Mouse (Mus musculus): ENCODE data around the gene Rtn4rl1. TPM values are rescaled to one million over a fixed set of nuclear protein-coding genes. Genes with fewer than 3 reads are reported as not detected.
"Not testable (repeated sequence)": the region's sequence is repeated elsewhere in the genome, so short reads cannot be mapped to it uniquely, and the experiment has no call there.

Gene Rtn4rl1
- total and polyA plus RNA-seq, 3 experiments: 7.5 to 9.4 (median 8.4) TPM

- H3K4me3 ChIP-seq: no peak overlapping the region
- TF ChIP-seq EP300 (IDR thresholded peaks at IDR 0.05; ENCODE audit: insufficient read depth, low read depth, low read length): no peak
- TF ChIP-seq POLR2A (IDR thresholded peaks at IDR 0.05; ENCODE audit: insufficient read depth, low read depth, low read length): no peak
- no peak for TF ChIP-seq CTCF (IDR thresholded peaks at IDR 0.05)
- peaks cover 2% of the 10 kb centered on the region; the same call in 1 of the 2 replicates for H3K4me1 ChIP-seq (ENCODE audit: control insufficient read depth, insufficient read depth, low read length)
- H3K79me2 ChIP-seq (replicated peaks; ENCODE audit: control insufficient read depth, insufficient read depth, low read length): no peaks in the 10 kb centered on the region
- no peak for DNase-seq
- no peak overlapping the region; the same call in 1 of the 2 replicates for H3K9ac ChIP-seq (ENCODE audit: low read depth, low read length)
- 30% methylated on average over 25 of the region's 25 CpGs for WGBS
- intact Hi-C loops (cut with DNase I): loop anchor here (1.0 to 2.0 kb wide), 4 partner anchors 37 to 345 kb away; partner anchors contain the start of gene Ovca2
- no peaks in the 10 kb centered on the region for H3K27me3 ChIP-seq (ENCODE audit: control insufficient read depth, insufficient read depth, low read length)
- H3K36me3 ChIP-seq (ENCODE audit: control insufficient read depth, insufficient read depth, low read length): no peaks in the 10 kb centered on the region
- no peak overlapping the region; the same call in 1 of the 2 replicates for H3K27ac ChIP-seq
Measured at GRCm38 (mm10) chr11:75291389-75292215, 98.0 kb downstream of the Rtn4rl1 start.

DNA sequence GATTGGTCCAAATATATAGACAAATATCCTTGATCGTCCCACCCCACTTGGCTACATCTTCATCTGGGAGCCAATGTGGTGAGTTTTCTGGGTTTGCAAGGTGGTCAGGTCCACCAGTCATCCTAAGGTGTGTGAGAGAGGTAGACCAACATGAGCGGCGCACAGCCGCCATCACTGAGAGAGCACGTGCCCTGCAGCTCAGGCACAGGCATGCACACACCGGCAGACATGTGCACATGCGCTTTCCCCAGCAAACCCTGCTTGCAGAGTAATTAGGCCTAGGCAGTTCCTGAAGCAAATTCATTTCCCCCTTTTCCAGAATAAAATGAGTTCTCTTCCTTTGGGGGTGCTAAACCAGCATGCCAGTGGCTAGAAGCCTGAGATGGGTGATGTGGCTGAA, 98.7 kb downstream of the Rtn4rl1 start:
- TF ChIP-seq EP300 (IDR thresholded peaks at IDR 0.05; ENCODE audit: insufficient read depth, low read depth, low read length) (no peak), POLR2A (IDR thresholded peaks at IDR 0.05; ENCODE audit: insufficient read depth, low read depth, low read length) (no peak)
- H3K4me1 ChIP-seq (ENCODE audit: control insufficient read depth, insufficient read depth, low read length): peaks cover 2% of the 10 kb centered on the region; the same call in 1 of the 2 replicates
- intact Hi-C loops (cut with DNase I): no loop called here
- H3K9ac ChIP-seq (ENCODE audit: low read depth, low read length): no peak overlapping the region
- no peaks in the 10 kb centered on the region for H3K36me3 ChIP-seq (ENCODE audit: control insufficient read depth, insufficient read depth, low read length)
- no peak overlapping the region for H3K4me3 ChIP-seq
- no peaks in the 10 kb centered on the region for H3K27me3 ChIP-seq (ENCODE audit: control insufficient read depth, insufficient read depth, low read length)
- WGBS: 90% methylated on average over 7 of the region's 7 CpGs
- no peak for DNase-seq
- no peaks in the 10 kb centered on the region for H3K79me2 ChIP-seq (replicated peaks; ENCODE audit: control insufficient read depth, insufficient read depth, low read length)
- no peak overlapping the region for H3K27ac ChIP-seq

DNA sequence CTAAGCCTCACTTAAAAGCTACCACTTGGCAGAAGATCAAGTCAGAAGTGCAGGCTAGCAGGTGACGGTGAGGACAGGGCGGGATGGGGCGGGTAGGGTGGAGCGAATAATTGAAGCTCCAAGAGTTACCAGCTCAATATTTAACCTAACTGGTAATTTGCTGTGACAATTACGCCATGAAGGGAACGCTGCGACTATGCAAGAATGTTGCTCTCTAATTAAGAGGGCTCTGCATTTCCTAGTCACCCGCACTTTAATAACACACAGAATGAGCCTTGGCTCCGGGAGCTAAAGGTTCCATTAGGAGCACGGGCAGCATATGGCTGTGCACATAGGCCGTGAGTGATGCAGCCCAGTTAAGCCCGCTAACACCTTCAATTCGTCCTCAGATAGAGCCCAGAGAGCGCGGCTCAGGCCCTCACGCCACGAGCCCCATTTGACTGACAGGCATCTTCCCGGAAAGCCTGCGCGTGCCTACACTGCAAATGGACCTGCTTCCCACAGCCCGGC, 100.3 kb downstream of the Rtn4rl1 start:
- 43% methylated on average over 21 of the region's 21 CpGs for WGBS
- intact Hi-C loops (cut with DNase I): no loop called here
- peaks cover 2% of the 10 kb centered on the region; the same call in 1 of the 2 replicates for H3K4me1 ChIP-seq (ENCODE audit: control insufficient read depth, insufficient read depth, low read length)

GRCm38 (mm10) chr11:75294862-75295261, 101.3 kb downstream of the Rtn4rl1 start:
- Histone ChIP-seq H3K27ac (peak overlapping the region; percentile 69), H3K4me3 (no peak overlapping the region), H3K9ac (ENCODE audit: low read depth, low read length) (no peak overlapping the region), H3K4me1 (ENCODE audit: control insufficient read depth, insufficient read depth, low read length) (peaks cover 2% of the 10 kb centered on the region; the same call in 1 of the 2 replicates), H3K79me2 (replicated peaks; ENCODE audit: control insufficient read depth, insufficient read depth, low read length) (no peaks in the 10 kb centered on the region), H3K36me3 (ENCODE audit: control insufficient read depth, insufficient read depth, low read length) (no peaks in the 10 kb centered on the region; the same call in 1 of the 2 replicates), H3K27me3 (ENCODE audit: control insufficient read depth, insufficient read depth, low read length) (no peaks in the 10 kb centered on the region)
- TF ChIP-seq CTCF (IDR thresholded peaks at IDR 0.05) (no peak), POLR2A (IDR thresholded peaks at IDR 0.05; ENCODE audit: insufficient read depth, low read depth, low read length) (no peak), EP300 (IDR thresholded peaks at IDR 0.05; ENCODE audit: insufficient read depth, low read depth, low read length) (0 out of 2 replicates have a peak, but pooled peaks have one; percentile 26)
- DNase-seq: peak in 1 of 2 experiments; percentile 55
- 35% methylated on average over 9 of the region's 9 CpGs for WGBS
- intact Hi-C loops (cut with DNase I): no loop called here

More for the DNA sequence above, 100.3 kb downstream of the Rtn4rl1 start:
- DNase-seq: no peak
- H3K79me2 ChIP-seq (replicated peaks; ENCODE audit: control insufficient read depth, insufficient read depth, low read length): no peaks in the 10 kb centered on the region
- H3K4me3 ChIP-seq: no peak overlapping the region
- peak overlapping the region; percentile 14 for H3K9ac ChIP-seq (ENCODE audit: low read depth, low read length)
- no peaks in the 10 kb centered on the region for H3K27me3 ChIP-seq (ENCODE audit: control insufficient read depth, insufficient read depth, low read length)
- H3K27ac ChIP-seq: peak overlapping the region; percentile 69
- TF ChIP-seq CTCF (IDR thresholded peaks at IDR 0.05): no peak
- no peak for TF ChIP-seq EP300 (IDR thresholded peaks at IDR 0.05; ENCODE audit: insufficient read depth, low read depth, low read length)
- no peak for TF ChIP-seq POLR2A (IDR thresholded peaks at IDR 0.05; ENCODE audit: insufficient read depth, low read depth, low read length)
- H3K36me3 ChIP-seq (ENCODE audit: control insufficient read depth, insufficient read depth, low read length): no peaks in the 10 kb centered on the region; the same call in 1 of the 2 replicates

DNA sequence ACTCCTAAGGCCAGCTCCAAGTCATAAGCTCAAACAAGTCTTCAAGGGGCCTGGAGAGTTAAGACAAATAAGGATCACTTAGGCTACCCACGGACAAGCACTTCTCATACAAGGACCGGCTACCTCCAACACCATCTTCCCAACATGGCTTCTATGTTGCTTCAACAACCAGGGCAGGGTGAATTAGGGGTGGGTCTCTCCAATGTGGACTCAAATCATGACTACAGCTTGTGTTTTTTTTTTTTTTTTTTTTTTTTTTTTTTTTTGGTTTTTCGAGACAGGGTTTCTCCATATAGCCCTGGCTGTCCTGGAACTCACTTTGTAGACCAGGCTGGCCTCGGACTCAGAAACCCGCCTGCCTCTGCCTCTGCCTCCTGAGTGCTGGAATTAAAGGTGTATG, 102.0 kb downstream of the Rtn4rl1 start:
- peak overlapping the region; percentile 69 for H3K27ac ChIP-seq
- H3K4me1 ChIP-seq (ENCODE audit: control insufficient read depth, insufficient read depth, low read length); H3K79me2 ChIP-seq (replicated peaks; ENCODE audit: control insufficient read depth, insufficient read depth, low read length); H3K27me3 ChIP-seq (ENCODE audit: control insufficient read depth, insufficient read depth, low read length); intact Hi-C loops (cut with DNase I); H3K9ac ChIP-seq (ENCODE audit: low read depth, low read length); H3K36me3 ChIP-seq (ENCODE audit: control insufficient read depth, insufficient read depth, low read length); DNase-seq; H3K4me3 ChIP-seq: not testable (repeated sequence)
- 82% methylated on average over 5 of the region's 5 CpGs for WGBS

Data from heart, adult 2 months (tissue).